Mouse (Mus musculus) heart, postnatal 25 days (tissue): ENCODE measurements at regions not wholly inside any gene's neighbourhood (a gene's known extent, or its start where the extent isn't known, plus 50 kb on each side); places are given as distances from the start of the nearest gene placed in this dataset.

Experiments
- DNase-seq: peaks from one replicate; pipeline ENCODE4 v3.0.0; 2022; ENCODE audit warnings: low spot score
- intact Hi-C: fragments of 180-260 bp; cut with DNase I; formaldehyde crosslinking; loops from one replicate; pipeline ENCODE4 v1.15.1; 2025

DNA sequence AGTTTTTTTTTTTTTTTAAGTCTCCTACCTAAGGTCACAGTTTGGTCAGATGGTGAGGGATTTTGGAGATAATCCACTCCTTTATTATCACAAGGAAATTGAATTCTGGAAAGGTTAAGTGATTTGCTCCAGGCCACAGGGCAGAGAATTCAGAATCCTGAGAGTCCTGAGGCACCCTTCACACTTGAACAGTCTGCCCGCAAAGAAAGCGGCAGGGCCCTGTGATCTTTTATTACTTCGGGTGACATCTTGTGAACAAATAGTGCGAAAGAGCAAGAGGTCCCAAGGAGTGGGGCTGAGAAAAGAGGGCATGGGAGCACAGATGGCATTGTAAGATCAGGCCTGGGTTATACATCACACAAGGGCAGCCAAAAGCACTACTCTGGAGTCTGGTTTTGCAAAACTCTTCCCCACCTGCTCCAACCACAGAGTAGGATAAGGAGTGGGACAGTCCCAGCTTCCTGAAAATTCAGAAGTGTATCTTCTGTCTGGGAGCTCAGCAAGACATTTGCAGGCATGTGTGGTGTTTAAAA lies 150.5 kb upstream of the Wdr11 start:
- DNase-seq = no peak
- intact Hi-C loops = no loop called here

DNA sequence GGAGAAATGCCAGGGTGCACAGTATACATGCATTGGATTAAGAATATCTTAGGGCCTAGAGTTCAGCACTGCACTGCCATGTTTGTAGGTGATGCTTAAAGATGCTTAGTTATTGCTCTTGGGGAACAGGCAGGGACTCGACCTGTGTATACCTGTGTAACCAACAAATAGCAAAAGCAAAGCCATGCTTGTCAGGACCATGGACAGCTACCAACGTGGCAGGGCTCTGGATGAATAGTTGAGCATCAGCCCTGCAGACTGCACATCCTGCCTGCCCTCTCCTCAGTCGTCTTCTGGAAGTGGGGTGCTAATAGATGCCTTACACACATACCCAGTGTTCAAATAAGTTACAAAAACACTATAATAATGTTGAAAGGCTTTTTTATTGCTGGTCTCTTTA lies 122.2 kb upstream of the Wdr11 start:
- no peak for DNase-seq
- intact Hi-C loops = no loop called here

DNA sequence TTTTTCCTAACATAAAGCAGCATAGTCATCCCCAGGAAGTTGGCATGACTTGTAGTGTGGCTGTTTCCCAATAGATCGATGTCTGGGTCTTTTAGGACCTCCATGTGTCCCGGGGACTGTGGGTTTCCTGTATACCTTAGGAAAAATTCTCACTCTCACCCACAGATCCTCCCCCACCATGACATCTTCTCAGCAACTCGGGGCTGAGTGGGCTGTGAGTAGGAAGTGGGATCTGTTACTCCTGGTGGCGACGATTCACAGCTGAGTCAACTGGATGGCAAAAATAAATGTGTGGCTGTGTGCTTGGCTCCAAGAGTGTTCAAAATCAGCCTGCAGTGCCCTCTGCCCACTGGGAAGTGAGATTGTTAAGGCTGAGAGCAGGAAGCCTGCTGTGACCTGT lies 107.9 kb upstream of the Wdr11 start:
- intact Hi-C loops = no loop called here
- no peak for DNase-seq

DNA sequence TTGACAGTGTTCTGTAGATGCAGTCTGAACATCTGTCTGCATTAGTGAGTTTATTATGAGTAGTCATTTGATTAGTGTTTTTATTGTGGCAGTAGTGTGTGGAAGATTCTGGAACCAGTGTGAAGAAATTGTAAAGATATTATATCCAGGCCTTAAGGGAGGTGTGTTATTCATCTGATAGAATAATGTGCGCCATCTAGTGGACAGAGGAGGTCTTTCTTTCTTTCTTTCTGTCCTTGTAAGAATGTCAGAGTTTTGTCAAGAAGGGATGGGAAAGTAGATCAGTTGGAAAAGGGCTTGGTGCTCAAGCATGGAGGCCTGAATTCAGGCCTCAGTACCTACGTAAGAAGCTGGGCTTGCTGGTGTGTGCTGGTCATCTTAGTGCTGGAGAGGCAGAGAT lies 84.8 kb upstream of the Wdr11 start:
- intact Hi-C loops = loop anchor here (2.0 to 10.0 kb wide), 3 partner anchors 272 to 728 kb away; no protein-coding TSS in a partner anchor
- DNase-seq = no peak

DNA sequence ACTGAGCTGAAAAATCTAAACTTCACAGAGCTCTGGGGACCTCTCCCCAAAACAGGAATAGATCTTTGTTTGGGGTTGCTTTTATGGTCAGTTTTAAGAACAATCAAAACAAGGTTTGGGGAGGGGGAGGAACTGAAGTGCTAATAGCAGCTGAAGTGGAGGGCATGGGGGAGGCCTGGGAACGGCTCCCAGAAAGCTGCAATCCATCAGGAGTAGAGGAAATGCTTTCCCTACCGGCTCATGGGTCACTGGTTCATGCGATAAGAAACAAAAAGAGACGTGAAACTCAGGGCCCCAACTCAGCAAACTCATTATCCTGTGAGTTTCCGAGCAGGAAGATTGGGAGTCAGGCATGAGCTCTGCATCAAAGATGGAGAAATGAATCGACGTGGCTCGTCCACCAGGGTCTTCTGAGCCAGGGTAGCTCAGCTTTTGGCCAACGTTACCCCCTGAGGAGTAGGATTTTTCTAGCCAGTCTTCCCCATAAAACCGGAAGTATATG lies 82.0 kb upstream of the Wdr11 start:
- no peak for DNase-seq
- intact Hi-C loops = loop anchor here (10.0 kb wide), 1 partner anchor 275 kb away; no protein-coding TSS in a partner anchor

DNA sequence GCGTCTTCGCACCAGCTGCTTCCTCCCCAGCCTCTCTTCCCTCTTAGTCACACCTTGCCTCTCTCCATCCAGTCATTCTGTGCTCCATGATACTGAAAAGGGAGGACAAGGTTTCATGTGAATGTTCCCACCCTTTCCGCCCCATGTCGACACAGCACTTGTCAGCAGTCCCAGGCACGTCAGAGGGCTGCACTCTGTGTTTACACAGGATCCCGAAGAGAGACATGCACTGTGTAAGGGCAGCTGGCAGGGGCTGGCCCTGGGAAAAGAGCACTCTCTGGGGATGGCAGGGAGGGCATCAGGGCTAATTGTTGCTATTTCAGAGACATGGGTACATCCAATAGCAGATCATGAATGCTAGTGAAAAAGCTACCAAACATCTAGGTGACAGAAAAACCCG lies 77.0 kb upstream of the Wdr11 start:
- intact Hi-C loops = no loop called here
- no peak for DNase-seq

DNA sequence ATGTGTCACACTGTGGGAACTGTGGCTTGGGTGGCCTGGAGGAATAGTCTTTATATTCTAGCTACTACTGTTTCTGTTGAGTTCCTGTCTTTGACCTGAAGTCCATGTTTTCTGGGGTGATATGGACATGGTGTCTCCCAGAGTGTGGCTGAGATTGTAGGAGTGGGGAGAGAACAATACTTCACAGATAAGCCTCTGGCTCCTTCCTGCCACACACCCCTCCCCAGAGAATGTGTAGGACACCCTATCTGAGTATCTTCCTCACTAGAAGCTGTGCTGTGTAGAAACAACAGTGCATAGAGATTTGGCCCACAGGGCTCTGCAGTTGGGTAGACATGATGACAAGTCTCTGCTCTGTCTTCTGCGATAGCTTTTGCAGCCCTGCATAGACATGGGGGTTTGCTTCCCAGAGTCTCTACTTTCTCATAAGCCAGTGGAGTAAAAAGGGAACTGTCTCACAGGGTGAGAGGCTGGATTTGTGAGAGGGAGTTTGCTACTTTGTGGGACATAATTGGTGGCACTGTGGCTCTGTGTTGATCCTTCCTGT lies 67.2 kb upstream of the Wdr11 start:
- no peak for DNase-seq
- intact Hi-C loops = no loop called here

DNA sequence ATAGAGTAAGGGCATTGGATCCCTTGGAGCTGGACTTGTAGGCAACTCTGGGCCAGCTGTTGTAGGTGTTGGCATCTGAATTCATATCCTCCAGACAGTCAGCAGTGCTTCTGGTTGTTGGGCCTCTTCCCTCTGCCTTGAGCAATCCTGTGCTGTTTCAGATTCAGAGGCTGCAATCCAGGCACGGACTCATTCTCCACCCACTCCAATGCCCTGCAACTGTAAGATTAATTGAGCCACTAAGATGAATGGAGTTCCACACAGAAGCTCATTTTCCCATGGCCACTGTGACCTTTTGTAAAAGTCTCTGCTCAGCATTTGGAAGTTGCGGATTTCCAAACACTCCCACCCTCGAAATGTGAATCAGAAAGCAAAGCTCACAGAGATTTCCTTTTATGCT lies 65.7 kb upstream of the Wdr11 start:
- intact Hi-C loops = no loop called here
- DNase-seq = no peak

DNA sequence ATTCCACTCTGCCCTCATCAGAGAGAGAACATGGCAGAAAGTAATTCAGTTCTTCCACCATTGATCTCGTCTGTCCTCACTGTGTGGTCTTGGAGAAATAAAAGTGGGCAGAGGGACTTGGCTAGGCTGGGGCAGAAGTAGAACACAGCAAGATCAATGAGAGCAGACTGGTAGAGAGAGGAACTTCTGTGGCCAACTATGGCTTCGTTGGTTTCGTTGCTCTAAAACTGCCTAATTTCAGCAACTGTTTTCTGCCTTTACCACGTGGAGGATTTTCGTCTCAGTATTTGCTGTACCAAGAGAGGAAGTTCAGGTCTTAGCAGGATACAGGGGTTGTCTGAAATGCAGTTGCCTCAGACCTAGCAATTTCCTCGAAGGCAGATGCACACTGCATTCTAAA lies 63.4 kb upstream of the Wdr11 start:
- DNase-seq = no peak
- intact Hi-C loops = no loop called here

DNA sequence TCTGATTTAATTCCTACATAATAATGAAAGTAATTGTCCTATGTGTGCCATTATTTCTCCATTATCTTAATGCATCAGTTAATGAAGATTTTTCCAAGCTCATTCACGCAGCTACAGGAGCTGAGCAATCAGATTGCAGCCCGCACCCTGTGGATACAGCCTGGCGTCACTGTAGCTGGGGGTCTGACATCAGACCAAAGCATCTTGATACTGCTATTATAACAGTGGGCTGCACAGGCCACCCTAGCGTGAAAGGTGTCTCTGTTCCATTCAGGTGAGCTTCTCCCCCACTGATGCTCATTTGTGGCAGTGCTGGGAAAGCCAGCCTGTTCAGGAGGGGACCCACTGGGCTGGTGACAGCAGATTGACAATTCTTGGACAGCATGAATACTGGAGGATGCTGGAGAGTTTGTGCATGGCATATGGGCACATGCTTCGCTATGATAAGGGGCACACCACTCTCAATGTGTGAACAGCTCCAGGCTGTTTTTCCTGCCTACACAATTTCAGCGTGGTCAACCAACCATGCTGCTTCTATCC lies 58.2 kb upstream of the Wdr11 start:
- intact Hi-C loops = no loop called here
- DNase-seq = no peak
